Mouse (Mus musculus) embryonic facial prominence, embryonic 10.5 days (tissue): Measurements from ENCODE around the gene Irs3. TPM values are rescaled to one million over a fixed set of nuclear protein-coding genes. Genes with fewer than 3 reads are reported as not detected.

Source experiments
- DNase-seq: peaks from one replicate; pipeline ENCODE4 v3.0.0-alpha.2; 2017; ENCODE audit warnings: low spot score
- H3K27ac ChIP-seq: fragments of 300-500 bp; sonication (generic); replicated peaks from 2 replicates; pipeline ENCODE4 v1.5.1; 2016; ENCODE audit warnings: mild to moderate bottlenecking
- H3K27me3 ChIP-seq: fragments of 300-500 bp; sonication (generic); replicated peaks from 2 replicates; pipeline ENCODE4 v1.6.1; 2016; ENCODE audit warnings: low read depth, mild to moderate bottlenecking; ENCODE audit not compliant: poor library complexity, severe bottlenecking
- H3K36me3 ChIP-seq: fragments of 300-500 bp; sonication (generic); replicated peaks from 2 replicates; pipeline ENCODE4 v1.6.1; 2016; ENCODE audit warnings: mild to moderate bottlenecking, moderate library complexity
- H3K4me1 ChIP-seq: fragments of 300-500 bp; sonication (generic); 2 replicates; pipeline ENCODE4 v1.6.1; 2016
- H3K4me3 ChIP-seq: fragments of 300-500 bp; sonication (generic); 2 replicates; pipeline ENCODE4 v1.5.1; 2016; ENCODE audit warnings: mild to moderate bottlenecking, moderate library complexity
- H3K9me3 ChIP-seq: fragments of 300-500 bp; sonication (generic); 2 replicates; pipeline ENCODE4 v1.6.1; 2016; ENCODE audit warnings: mild to moderate bottlenecking
- WGBS: fragments of 180-500 bp; shearing (Covaris S2); methylation state at CpG from one replicate; pipeline ENCODE4 v1.1.7; 2016; 5-methylcytosine and 5-hydroxymethylcytosine counted together
- polyA plus RNA-seq: library from polyadenylated mRNA; unstranded; fragments of >200 nt; fragmentation: Nextera tagmentation; extraction: Ambion mirVana; gene quantifications from 2 replicates; pipeline ENCODE4 v1.2.1, GENCODE M21; 2016

The Irs3 gene
- polyA plus RNA-seq, 1 experiment from 2014 or later: 0.16 TPM

GRCm38 (mm10) chr5:137678736-137679135 is 33.2 kb upstream of the Irs3 start:
- H3K27ac ChIP-seq: no peak overlapping the region
- H3K27me3 ChIP-seq: no peaks in the 10 kb centered on the region
- peaks cover 54% of the 10 kb centered on the region for H3K36me3 ChIP-seq
- WGBS: 90% methylated on average over 3 of the region's 3 CpGs
- H3K9me3 ChIP-seq: no peaks in the 10 kb centered on the region
- H3K4me1 ChIP-seq: peaks cover 10% of the 10 kb centered on the region
- no peak for DNase-seq
- no peak overlapping the region for H3K4me3 ChIP-seq

- H3K4me3 ChIP-seq: no peak overlapping the region
- 94% methylated on average over 8 of the region's 8 CpGs for WGBS
- H3K4me1 ChIP-seq: peaks cover under 1% of the 10 kb centered on the region
- no peaks in the 10 kb centered on the region for H3K27me3 ChIP-seq
- H3K27ac ChIP-seq: no peak overlapping the region
- peaks cover 54% of the 10 kb centered on the region for H3K36me3 ChIP-seq
- H3K9me3 ChIP-seq: no peaks in the 10 kb centered on the region
- DNase-seq: no peak
These were observed 32.3 kb upstream of the Irs3 start for GRCm38 (mm10) chr5:137677859-137678258.

GRCm38 (mm10) chr5:137674786-137675185 is 29.3 kb upstream of the Irs3 start:
- 93% methylated on average over 8 of the region's 8 CpGs for WGBS
- no peak for DNase-seq
- Histone ChIP-seq H3K9me3 (no peaks in the 10 kb centered on the region), H3K4me1 (peaks cover 24% of the 10 kb centered on the region), H3K27me3 (no peaks in the 10 kb centered on the region), H3K27ac (no peak overlapping the region), H3K36me3 (peaks cover 31% of the 10 kb centered on the region), H3K4me3 (no peak overlapping the region)

GRCm38 (mm10) chr5:137673015-137673414 is 27.5 kb upstream of the Irs3 start:
- no peak for DNase-seq
- Histone ChIP-seq H3K36me3 (peaks cover 20% of the 10 kb centered on the region), H3K4me1 (peaks cover 24% of the 10 kb centered on the region), H3K9me3 (no peaks in the 10 kb centered on the region), H3K4me3 (no peak overlapping the region), H3K27me3 (no peaks in the 10 kb centered on the region), H3K27ac (no peak overlapping the region)
- 89% methylated on average over 6 of the region's 6 CpGs for WGBS

- H3K9me3 ChIP-seq: no peaks in the 10 kb centered on the region
- no peak for DNase-seq
- 81% methylated on average over 5 of the region's 5 CpGs for WGBS
- H3K27ac ChIP-seq: peak overlapping the region; percentile 67; the same call in 1 of the 2 replicates
- H3K27me3 ChIP-seq: no peaks in the 10 kb centered on the region
- peaks cover 23% of the 10 kb centered on the region for H3K36me3 ChIP-seq
- H3K4me1 ChIP-seq: peaks cover 24% of the 10 kb centered on the region
- H3K4me3 ChIP-seq: no peak overlapping the region
These were observed 26.8 kb upstream of the Irs3 start for GRCm38 (mm10) chr5:137672361-137672760.

GRCm38 (mm10) chr5:137671443-137672240 is 26.1 kb upstream of the Irs3 start:
- peak; percentile 31 for DNase-seq
- WGBS: 40% methylated on average over 9 of the region's 9 CpGs

GRCm38 (mm10) chr5:137670240-137670639 is 24.7 kb upstream of the Irs3 start:
- Histone ChIP-seq H3K9me3 (no peaks in the 10 kb centered on the region), H3K27me3 (no peaks in the 10 kb centered on the region), H3K4me1 (peaks cover 24% of the 10 kb centered on the region), H3K36me3 (peaks cover 36% of the 10 kb centered on the region), H3K4me3 (no peak overlapping the region), H3K27ac (no peak overlapping the region)
- no peak for DNase-seq
- whole genome bisulfite sequencing: 91% methylated on average over 1 of the region's 1 CpGs

More at GRCm38 (mm10) chr5:137671443-137672240, 26.1 kb upstream of the Irs3 start:
- no peak overlapping the region for H3K4me3 ChIP-seq
- H3K36me3 ChIP-seq: peaks cover 26% of the 10 kb centered on the region
- peak overlapping the region; percentile 67 for H3K27ac ChIP-seq
- peaks cover 24% of the 10 kb centered on the region for H3K4me1 ChIP-seq
- no peaks in the 10 kb centered on the region for H3K9me3 ChIP-seq
- no peaks in the 10 kb centered on the region for H3K27me3 ChIP-seq

GRCm38 (mm10) chr5:137668971-137669370 is 23.5 kb upstream of the Irs3 start:
- Histone ChIP-seq H3K4me1 (peaks cover 24% of the 10 kb centered on the region), H3K9me3 (no peaks in the 10 kb centered on the region), H3K27me3 (no peaks in the 10 kb centered on the region), H3K27ac (no peak overlapping the region), H3K36me3 (peaks cover 40% of the 10 kb centered on the region), H3K4me3 (no peak overlapping the region)
- no peak for DNase-seq
- WGBS: 86% methylated on average over 10 of the region's 10 CpGs

GRCm38 (mm10) chr5:137663057-137663456 is 17.5 kb upstream of the Irs3 start:
- H3K36me3 ChIP-seq: peaks cover 96% of the 10 kb centered on the region
- H3K27ac ChIP-seq: no peak overlapping the region
- 74% methylated on average over 9 of the region's 9 CpGs for WGBS
- H3K4me1 ChIP-seq: no peaks in the 10 kb centered on the region
- DNase-seq: no peak
- H3K27me3 ChIP-seq: no peaks in the 10 kb centered on the region
- H3K9me3 ChIP-seq: no peaks in the 10 kb centered on the region
- no peak overlapping the region for H3K4me3 ChIP-seq

GRCm38 (mm10) chr5:137660064-137660688 is 14.7 kb upstream of the Irs3 start:
- Histone ChIP-seq H3K36me3 (peaks cover 76% of the 10 kb centered on the region), H3K4me1 (peaks cover 4% of the 10 kb centered on the region; the same call in 1 of the 2 replicates), H3K27me3 (no peaks in the 10 kb centered on the region), H3K27ac (no peak overlapping the region), H3K9me3 (no peaks in the 10 kb centered on the region), H3K4me3 (no peak overlapping the region)
- WGBS: 90% methylated on average over 6 of the region's 6 CpGs
- DNase-seq: no peak

- no peaks in the 10 kb centered on the region for H3K27me3 ChIP-seq
- H3K9me3 ChIP-seq: no peaks in the 10 kb centered on the region
- H3K4me3 ChIP-seq: no peak overlapping the region
- WGBS: 40% methylated on average over 6 of the region's 6 CpGs
- H3K4me1 ChIP-seq: peaks cover 8% of the 10 kb centered on the region; the same call in 1 of the 2 replicates
- H3K36me3 ChIP-seq: peaks cover 72% of the 10 kb centered on the region
- no peak overlapping the region for H3K27ac ChIP-seq
- peak; percentile 66 for DNase-seq
These were observed 11.5 kb upstream of the Irs3 start for GRCm38 (mm10) chr5:137656977-137657376.

- no peak for DNase-seq
- WGBS: 80% methylated on average over 7 of the region's 7 CpGs
- Histone ChIP-seq H3K36me3 (peaks cover 62% of the 10 kb centered on the region), H3K27ac (no peak overlapping the region), H3K4me3 (no peak overlapping the region), H3K27me3 (no peaks in the 10 kb centered on the region), H3K9me3 (no peaks in the 10 kb centered on the region), H3K4me1 (peaks cover 19% of the 10 kb centered on the region)
These were observed 9.2 kb upstream of the Irs3 start for GRCm38 (mm10) chr5:137654746-137655145.

GRCm38 (mm10) chr5:137653366-137653765 is 7.9 kb upstream of the Irs3 start:
- no peak for DNase-seq
- no peak overlapping the region for H3K27ac ChIP-seq
- no peaks in the 10 kb centered on the region for H3K27me3 ChIP-seq
- 92% methylated on average over 10 of the region's 10 CpGs for WGBS
- H3K4me1 ChIP-seq: peaks cover 33% of the 10 kb centered on the region
- no peaks in the 10 kb centered on the region for H3K9me3 ChIP-seq
- H3K36me3 ChIP-seq: peaks cover 48% of the 10 kb centered on the region
- no peak overlapping the region for H3K4me3 ChIP-seq
